Mouse (Mus musculus): ENCODE results near the gene Rbm47.

Gene Rbm47

DNA sequence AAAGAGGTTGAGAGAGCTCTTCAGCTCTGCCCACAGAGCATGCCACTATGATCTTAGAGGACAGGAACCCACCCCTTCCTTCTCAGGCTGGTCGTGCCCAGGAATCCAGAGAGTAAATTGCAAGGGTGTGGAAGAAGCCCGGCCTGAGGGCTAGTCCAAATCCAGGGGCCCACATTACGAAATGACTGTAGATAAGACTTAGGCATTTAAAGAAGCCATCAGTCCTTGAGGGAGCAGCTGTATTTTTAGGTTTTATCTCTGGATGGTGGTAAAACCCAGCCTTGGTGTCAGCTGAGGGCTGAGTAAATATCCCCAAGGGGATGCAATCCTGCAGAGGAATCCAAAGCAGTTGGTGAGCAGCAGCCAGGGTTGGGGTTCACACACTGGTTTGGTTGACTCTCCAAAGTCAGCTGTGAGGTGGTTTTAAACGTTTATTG is 6.7 kb downstream of the Rbm47 start:
- in situ Hi-C loops (cut with MboI; ENCODE audit: unreplicated experiment in 2 of 2) = no loop called here

DNA sequence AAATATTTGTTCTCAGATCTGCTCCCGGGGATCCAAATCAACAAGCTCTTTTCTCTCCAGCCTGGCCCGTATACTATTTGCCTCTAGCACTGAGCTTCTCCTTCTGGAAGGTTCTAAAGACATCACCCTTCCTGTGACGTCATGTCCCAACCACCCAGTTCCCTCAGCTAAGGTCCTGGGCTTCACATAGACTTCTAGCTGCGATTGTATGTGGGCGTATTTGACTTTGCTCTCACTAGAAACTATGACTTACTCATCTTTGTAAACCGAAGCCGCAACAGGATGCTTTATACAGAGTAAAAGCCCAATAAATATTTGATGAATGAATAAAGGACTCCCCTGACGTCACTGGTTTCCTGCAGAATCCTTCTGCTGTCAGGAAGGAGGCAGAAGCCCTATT is 7.2 kb downstream of the Rbm47 start:
- in situ Hi-C loops (cut with MboI; ENCODE audit: unreplicated experiment in 2 of 2) = no loop called here

DNA sequence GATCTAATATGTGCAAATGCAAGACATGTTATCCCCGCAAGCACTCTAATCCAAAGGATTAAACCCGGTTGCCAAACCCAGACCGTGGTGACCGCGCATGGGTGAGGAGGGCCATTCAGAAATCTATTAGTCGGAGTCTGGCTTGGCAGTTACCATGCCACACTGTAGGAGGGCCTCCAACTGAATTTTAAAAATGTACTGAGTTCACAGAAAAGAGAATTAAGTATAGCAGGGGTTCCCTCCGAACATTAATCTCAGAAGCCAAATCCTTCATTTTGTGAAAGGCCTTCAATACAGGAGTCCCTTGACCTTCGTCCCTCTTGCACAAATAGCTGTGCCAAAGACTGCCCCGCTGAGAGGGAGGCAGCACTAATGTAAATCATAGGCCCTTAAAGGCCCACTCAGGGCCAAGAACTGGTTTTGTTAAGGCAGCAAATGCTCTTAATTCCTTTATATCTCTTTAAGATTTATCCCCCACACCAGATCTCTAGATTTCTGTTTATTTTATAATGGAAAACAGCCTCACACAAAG is 16.4 kb downstream of the Rbm47 start:
- in situ Hi-C loops (cut with MboI; ENCODE audit: unreplicated experiment in 2 of 2) = no loop called here

DNA sequence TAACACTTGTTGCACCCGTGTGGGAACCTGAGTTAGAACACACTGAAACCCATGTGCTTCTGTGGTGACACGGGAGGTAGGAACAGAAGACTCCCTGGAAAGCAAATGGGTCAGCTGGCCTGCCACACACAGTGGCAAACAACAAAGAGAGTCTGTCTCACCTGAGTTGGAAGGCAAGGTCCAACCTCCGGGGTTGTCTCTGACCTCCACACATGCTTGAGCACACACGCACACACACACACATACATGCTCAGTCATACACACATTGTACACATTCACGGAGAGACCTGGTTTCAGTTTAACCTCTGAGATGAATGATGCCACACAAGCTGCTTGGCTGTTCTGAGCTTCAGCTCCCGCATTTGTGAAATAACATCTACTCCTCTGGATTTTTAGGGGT is 18.3 kb downstream of the Rbm47 start:
- in situ Hi-C loops (cut with MboI; ENCODE audit: unreplicated experiment in 2 of 2) = no loop called here

DNA sequence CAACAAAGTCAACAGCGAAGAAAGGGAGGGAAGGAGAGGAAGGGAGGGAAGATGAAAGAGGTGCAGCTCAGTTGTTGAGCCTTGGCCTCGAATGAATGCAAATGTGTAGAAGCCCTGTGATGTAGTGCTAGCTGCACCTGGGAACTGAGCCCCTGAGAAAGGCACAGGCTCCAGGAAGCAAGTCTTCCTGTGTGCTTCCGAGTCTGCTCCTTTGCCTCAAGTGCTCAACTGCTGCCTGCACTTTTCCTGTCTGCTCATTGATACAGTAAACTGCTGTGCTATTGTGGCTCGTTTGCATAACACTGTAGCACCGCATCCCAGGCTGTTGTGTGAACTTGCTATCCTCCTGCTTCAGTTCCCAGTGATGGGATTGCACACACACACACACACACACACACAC is 19.4 kb downstream of the Rbm47 start:
- in situ Hi-C loops (cut with MboI; ENCODE audit: unreplicated experiment in 2 of 2) = no loop called here

DNA sequence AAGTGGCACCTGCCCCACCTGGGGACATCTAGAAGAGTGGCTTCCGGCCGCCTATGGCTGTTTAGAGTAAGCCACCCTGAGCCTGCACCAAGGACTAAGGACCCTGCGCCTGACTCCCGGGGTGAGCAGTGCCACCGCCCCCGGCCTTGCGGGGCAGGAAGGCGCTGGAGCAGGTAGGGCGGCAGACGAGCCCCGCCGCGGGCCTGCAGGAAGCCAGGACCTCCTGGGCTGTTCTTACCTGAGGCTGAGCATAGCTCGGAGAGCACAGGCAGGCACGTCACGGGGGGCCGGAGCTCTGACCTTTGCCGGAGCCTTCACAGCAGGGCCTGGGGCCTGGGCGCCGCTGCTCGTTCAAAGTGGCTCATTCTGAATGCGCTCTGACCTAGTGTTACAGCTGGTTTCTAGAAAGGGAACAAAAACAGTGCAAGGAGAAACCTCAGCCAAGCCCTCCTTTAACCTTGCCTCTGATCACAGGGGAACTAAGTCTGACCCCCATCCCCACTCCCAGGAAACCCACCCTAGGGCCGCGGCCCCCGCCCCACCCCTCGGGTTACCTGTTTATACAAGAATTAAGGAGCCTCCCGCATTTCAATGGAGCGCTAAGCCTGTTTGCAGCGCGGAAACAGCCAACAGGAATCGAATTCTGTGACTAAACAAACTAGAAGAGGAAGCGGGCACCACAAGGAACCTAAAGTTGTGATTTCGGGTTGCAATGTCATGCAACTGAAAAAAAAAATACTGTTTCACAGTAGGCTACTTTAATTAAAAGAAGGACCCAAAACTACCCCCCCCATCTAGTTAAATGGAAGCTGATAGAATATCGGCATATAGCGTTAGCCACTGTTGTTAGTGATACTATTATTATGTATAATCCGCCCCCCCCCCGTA is 21.4 kb downstream of the Rbm47 start:
- in situ Hi-C loops (cut with MboI; ENCODE audit: unreplicated experiment in 2 of 2) = no loop called here

DNA sequence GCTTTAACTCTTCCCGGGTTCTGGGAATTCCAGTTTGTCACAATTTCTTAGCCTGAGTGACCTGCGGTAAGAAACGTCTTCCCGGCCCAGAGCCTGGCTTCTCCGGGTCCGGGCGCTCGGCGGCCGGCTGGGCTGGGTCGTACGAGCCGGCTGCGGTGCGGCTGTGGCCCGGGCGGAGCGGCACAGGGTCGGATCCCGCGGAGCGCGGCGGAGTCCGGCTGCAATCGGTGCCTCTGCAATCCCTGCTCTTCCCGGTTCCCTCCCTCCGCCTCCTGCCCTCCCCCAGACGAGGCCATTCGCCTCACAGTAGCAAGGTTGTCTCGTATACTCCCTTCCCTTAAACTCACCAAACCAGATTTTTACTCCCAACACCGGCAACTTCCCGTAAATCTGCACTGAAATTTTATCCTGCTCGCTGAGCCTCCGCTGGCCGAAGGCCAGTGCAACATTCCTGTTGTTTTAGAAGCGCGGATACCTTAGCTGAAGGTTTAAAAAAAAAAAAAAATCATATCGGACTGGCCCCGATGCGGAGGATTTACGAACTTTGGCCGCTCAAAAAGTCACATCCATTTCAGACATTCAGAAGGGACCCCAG is 22.1 kb downstream of the Rbm47 start:
- in situ Hi-C loops (cut with MboI; ENCODE audit: unreplicated experiment in 2 of 2) = no loop called here

DNA sequence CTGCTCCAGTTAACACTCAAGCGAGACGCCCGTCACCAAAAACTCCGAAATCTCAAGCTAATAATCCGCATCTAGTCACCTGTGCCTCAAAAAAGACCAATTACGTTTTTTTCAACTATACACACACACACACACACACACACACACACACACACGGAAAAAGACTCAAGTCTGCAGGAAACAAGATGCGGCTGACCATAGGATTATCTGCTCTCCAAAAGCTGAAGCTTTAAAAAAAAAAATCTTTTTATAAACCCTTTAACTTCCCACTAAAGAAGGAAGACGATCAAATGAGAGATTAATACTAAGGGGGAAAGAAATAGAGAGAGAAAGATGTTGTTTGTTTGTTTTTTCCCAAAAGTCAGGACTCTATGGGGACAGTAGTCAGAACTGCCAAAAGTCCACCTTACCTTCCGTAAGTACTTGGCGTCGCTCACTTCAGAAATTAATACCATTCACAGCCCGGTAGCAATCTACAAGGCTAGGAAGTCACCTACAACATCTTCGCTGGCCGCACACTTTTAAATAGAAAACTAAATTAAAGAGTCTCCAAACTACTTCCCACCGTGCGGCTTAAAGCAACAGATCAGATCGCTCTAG is 22.7 kb downstream of the Rbm47 start:
- in situ Hi-C loops (cut with MboI; ENCODE audit: unreplicated experiment in 2 of 2) = no loop called here

DNA sequence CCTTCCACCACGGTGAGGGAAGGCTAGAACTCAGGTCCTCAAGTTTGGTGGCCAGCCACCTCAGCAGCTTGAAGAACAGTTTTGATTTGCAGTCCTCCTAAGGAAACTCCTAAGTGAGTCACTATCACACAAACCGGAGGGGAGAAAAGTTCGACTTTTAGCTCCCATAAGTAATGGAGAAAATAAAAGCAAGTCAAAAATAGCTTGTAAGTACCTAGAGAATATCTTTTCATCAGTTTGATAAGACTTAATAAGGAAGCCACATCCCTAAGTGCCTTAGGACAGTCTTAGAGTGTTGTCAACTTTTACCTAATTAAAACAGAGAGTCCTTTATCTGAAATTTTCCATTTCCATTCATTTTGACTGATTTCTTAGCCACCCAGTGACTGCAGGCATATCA is 23.3 kb downstream of the Rbm47 start:
- in situ Hi-C loops (cut with MboI; ENCODE audit: unreplicated experiment in 2 of 2) = loop anchor here in 1 of 2 experiments (25.0 kb wide), 1 partner anchor 312 kb away; no protein-coding TSS in a partner anchor

DNA sequence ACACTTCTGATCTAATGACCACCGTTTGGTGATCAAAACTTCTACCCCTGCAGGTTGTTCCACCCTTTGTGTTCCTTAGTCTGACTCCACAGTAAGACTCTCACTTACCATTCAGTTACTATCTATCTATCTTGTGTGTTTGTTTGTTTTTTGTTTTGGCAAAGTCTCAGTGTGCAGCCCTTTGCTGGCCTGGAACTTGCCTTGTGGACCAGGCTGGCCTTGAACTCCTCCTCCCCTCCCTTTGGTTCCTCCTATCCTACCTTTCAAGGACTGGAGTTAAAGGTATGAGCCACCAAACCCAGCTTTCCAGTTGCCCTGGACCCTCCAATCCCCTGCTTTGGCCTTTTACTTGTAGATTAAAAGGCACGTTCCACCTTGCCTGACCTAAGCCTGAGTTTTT is 23.8 kb downstream of the Rbm47 start:
- in situ Hi-C loops (cut with MboI; ENCODE audit: unreplicated experiment in 2 of 2) = loop anchor here in 1 of 2 experiments (25.0 kb wide), 1 partner anchor 312 kb away; no protein-coding TSS in a partner anchor

DNA sequence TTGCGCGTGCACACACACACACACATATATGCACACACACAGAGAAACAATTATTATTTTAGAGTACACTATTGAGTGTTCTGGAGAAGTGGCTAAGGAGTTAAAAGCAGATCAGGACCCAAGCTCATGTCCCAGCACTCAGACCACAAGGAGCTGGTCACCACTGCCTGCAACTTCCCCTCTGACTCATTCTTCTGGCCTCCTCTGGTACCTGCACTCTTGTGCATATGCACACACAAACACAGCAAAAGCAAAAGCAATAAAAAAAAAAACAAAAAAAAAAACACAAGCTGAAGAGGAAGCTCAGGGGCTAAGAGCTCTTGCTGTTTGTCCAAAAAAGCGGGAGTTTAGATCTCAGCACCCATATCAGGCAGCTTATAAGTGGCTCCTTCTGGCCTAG is 25.6 kb downstream of the Rbm47 start:
- in situ Hi-C loops (cut with MboI; ENCODE audit: unreplicated experiment in 2 of 2) = loop anchor here in 1 of 2 experiments (25.0 kb wide), 1 partner anchor 310 kb away; no protein-coding TSS in a partner anchor

DNA sequence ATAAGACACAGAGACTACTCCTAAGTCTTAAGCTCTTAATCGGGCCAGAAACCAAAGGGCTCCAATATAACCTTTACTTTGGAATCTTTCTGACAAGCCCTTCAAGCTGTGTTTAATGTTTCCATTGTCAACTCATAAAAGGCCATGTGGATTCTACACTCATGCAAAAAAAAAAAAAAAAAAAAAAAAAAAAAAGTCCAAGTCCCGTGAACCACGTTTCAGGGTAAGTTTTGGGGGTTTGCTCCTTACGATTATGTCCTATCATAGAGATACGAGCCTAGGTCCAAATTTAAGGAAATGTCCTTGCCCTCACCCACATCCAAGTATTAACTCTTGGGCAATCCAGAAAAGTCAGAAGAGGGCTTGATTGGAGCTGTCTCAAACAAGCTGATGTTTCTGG is 27.3 kb downstream of the Rbm47 start:
- in situ Hi-C loops (cut with MboI; ENCODE audit: unreplicated experiment in 2 of 2) = loop anchor here in 1 of 2 experiments (25.0 kb wide), 1 partner anchor 308 kb away; no protein-coding TSS in a partner anchor

DNA sequence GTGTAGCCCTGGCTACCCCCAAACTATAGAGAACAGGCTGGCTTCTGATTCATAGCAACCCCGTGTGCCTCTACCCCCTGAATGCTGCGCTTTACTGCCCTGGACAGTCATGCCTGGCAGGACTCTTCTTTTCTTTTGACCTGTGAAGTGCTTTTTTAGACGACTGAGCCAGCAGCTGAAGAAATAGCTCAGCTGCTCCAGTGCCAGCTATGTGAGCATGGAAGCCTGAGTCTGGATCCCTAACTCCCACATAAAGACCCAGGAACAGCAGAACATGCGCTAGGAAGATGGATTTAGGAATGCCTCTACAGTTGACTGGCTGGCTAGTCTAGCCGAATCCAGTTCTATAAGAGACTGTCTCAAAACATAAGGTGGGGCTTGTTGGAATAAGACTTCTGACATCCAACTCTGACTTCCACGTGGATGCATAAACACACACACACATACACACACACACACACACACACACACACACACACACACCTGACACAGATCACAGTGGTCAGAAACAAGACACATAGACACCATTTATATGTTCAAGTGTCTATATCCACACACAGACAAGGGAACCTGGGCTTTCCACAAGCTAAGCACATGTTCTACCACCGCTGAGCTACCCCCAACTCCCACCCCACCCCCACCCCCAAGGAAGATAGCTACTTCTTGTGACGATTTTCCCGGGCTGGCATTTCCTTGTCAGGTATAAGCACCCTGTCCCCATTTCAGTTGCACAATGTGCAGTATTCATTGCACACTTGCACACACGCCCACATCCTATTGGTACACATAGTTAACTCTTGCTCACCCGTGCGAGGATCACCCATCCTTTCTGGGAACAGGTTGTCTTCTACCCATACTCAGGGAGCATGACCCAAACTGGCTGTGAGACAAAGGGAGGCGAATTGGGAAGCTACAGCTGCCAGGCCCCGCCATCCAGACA is 29.6 kb downstream of the Rbm47 start:
- in situ Hi-C loops (cut with MboI; ENCODE audit: unreplicated experiment in 2 of 2) = loop anchor here in 1 of 2 experiments (25.0 kb wide), 1 partner anchor 306 kb away; no protein-coding TSS in a partner anchor

DNA sequence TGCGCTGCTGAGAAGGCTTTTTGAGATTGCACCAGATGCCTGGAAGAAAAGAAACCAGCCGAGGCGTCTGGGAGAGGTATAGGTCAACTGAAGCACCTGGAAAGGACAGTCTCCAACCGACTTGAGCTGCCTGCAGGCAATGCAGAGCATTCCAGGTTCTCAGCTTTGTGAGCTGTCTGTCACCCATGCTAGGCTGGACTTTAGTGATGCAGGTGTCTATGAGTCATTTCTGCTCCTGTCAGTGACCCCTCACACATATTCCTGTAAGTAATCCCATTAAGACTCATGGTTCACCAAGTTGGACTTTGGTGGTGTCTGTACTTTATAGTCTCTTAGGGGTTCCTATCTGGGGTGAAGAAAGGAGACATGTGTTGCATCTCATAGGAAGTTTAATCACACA is 31.4 kb downstream of the Rbm47 start:
- in situ Hi-C loops (cut with MboI; ENCODE audit: unreplicated experiment in 2 of 2) = loop anchor here in 1 of 2 experiments (25.0 kb wide), 1 partner anchor 304 kb away; no protein-coding TSS in a partner anchor

DNA sequence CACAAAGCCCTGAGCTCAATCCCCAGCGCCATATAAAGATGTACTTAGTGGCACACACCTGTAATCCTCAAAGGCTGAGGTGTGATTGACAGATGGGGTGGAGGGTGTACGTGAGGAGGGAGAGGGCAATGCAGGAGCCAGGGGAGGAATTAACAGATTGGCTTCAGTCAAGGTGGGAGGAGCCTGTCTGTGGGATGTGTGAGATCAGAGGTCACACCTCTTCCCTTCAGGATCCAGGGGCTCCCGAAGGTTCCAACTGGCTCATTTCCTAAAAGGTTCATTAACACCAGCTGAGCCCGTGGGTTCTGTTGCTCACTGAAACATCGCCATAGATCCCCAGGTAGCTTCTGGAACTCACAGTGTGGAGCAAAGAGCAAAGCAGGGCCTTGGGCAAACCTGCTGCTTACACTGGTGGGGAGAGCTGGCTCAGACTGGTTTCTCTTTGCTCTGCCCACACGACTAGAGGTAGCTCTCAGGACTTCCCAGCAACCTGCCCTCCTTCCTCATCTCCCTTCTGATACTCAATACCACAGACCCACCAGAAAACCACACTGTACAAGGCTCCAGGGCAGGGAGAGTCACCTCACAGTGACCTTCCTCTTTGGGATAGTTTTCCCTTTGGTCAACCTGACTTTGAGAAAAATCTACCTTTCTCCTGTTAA is 33.2 kb downstream of the Rbm47 start:
- in situ Hi-C loops (cut with MboI; ENCODE audit: unreplicated experiment in 2 of 2) = loop anchor here in 1 of 2 experiments (25.0 kb wide), 1 partner anchor 302 kb away; no protein-coding TSS in a partner anchor

DNA sequence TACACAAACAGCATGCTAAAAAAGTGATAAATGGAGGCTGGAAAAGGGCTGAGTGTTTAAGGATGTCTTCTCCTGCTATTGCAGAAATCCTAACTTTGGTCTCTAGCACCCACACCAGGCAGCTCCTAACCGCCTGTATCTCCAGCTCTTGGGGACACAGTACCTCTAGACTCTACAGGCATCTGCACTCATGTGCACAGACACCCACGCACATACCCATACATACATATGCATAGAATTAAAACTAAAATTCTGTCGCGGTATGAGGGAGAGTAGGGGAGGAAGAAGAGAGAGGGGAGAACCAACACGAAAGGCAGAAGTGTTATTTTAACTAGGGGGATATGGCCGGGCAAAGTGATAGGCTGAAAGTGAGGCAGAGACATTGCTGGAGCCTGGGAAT is 33.7 kb downstream of the Rbm47 start:
- in situ Hi-C loops (cut with MboI; ENCODE audit: unreplicated experiment in 2 of 2) = loop anchor here in 1 of 2 experiments (25.0 kb wide), 1 partner anchor 302 kb away; no protein-coding TSS in a partner anchor

DNA sequence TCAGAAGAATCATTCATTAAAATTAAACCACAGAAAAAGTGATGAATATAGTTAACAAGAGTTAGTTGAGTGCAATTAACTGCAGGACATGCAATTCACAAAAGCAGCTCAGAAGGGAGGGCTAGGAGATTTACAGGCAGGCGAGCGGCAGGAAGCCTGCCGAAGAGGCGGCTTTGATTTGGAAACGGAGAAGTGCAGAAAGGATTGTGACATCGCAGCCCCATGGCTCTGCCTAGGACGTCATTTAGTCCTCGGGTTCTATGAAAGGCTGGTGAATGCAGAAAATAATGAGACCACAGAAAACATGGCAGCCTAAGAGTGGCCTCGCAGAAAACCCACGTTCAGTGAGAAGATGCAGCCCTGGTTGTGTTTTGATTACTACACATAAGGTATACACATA is 34.3 kb downstream of the Rbm47 start:
- in situ Hi-C loops (cut with MboI; ENCODE audit: unreplicated experiment in 2 of 2) = loop anchor here in 1 of 2 experiments (25.0 kb wide), 1 partner anchor 301 kb away; no protein-coding TSS in a partner anchor

DNA sequence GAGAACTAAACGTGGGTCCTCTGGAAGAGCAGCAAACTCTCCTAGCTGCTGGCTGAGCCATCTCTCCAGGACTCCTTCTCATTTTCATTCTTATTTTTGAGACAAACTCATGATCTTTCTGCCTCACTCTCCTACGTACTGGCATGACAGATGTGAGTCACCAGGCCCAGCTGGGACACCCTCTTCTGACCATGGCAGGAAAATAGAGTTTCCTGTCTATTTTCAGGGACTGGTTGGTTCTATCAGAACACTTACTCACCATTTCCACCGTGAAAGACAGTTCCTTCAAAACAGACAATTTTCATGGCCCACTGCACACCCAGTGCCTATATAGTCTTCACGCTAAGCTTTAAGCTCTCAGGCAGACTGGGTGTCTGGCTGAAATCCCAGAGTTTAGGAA is 35.7 kb downstream of the Rbm47 start:
- in situ Hi-C loops (cut with MboI; ENCODE audit: unreplicated experiment in 2 of 2) = loop anchor here in 1 of 2 experiments (25.0 kb wide), 1 partner anchor 300 kb away; no protein-coding TSS in a partner anchor

DNA sequence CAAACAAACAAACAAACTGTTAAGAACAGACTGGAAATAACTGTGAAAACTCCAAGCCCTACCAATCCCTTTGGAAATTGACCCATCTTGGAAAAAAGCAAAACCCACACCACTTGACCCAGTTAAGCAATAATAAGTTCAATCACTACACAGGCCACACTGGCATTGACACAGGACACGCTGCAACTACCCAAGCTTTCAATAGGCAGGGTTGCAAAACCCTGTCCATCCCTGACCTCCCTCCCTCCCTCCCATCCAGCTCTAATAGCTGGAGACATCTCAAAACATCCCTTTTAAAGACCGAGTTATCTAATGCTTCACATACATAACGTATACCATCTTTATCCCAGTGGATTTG is 37.1 kb downstream of the Rbm47 start:
- in situ Hi-C loops (cut with MboI; ENCODE audit: unreplicated experiment in 2 of 2) = loop anchor here in 1 of 2 experiments (25.0 kb wide), 1 partner anchor 299 kb away; no protein-coding TSS in a partner anchor

Measured in v-Abl transformed pro-B cells (cell line).